Mouse (Mus musculus) lung, embryonic 16.5 days (tissue): ENCODE data around the gene Unc5c. TPM values are rescaled to one million over a fixed set of nuclear protein-coding genes. Genes with fewer than 3 reads are reported as not detected.

Experiments used
- ATAC-seq: fragments of 200-750 bp; cut with Nextera tagmentation; 2 replicates; pipeline ENCODE4 v1.8.0; 2017; ENCODE audit warnings: low read depth, mild to moderate bottlenecking, moderate library complexity
- H3K27ac ChIP-seq: fragments of 300-500 bp; sonication (generic); 2 replicates; pipeline ENCODE4 v1.5.1; 2014; ENCODE audit warnings: mild to moderate bottlenecking, control low read depth, low read length
- H3K27me3 ChIP-seq: fragments of 300-500 bp; sonication (generic); 2 replicates; pipeline ENCODE4 v1.6.1; 2014; ENCODE audit warnings: low read depth, low read length, mixed read lengths; ENCODE audit not compliant: control insufficient read depth, insufficient read depth
- H3K36me3 ChIP-seq: fragments of 300-500 bp; sonication (generic); 2 replicates; pipeline ENCODE4 v1.6.1; 2014; ENCODE audit warnings: low read length; ENCODE audit not compliant: control insufficient read depth, insufficient read depth
- H3K4me1 ChIP-seq: fragments of 300-500 bp; sonication (generic); replicated peaks from 2 replicates; pipeline ENCODE4 v1.6.1; 2014; ENCODE audit warnings: low read length, mixed read lengths; ENCODE audit not compliant: control insufficient read depth, insufficient read depth
- H3K4me2 ChIP-seq: fragments of 300-500 bp; sonication (generic); 2 replicates; pipeline ENCODE4 v1.6.1; 2014; ENCODE audit warnings: low read depth, low read length, control low read depth
- H3K4me3 ChIP-seq: fragments of 300-500 bp; sonication (generic); 2 replicates; pipeline ENCODE4 v1.5.1; 2014; ENCODE audit warnings: mild to moderate bottlenecking, low read length, control low read depth
- H3K9ac ChIP-seq: fragments of 300-500 bp; sonication (generic); 2 replicates; pipeline ENCODE4 v1.6.1; 2014; ENCODE audit warnings: low read length, control low read depth
- H3K9me3 ChIP-seq: fragments of 300-500 bp; sonication (generic); 2 replicates; pipeline ENCODE4 v1.6.1; 2016; ENCODE audit warnings: low read length; ENCODE audit not compliant: control insufficient read depth
- WGBS: fragments of 180-500 bp; shearing (Covaris S2); extraction: QIAGEN DNeasy Blood & Tissue Kit; methylation state at CpG from one replicate; pipeline ENCODE4 v1.1.7; 2014; 5-methylcytosine and 5-hydroxymethylcytosine counted together
- polyA plus RNA-seq: library from polyadenylated mRNA; unstranded; fragments of >200 nt; fragmentation: Nextera tagmentation; extraction: Ambion mirVana; gene quantifications from 2 replicates; pipeline ENCODE4 v1.2.1, GENCODE M21; 2015

Gene Unc5c
- polyA plus RNA-seq, 1 experiment from 2014 or later, result 16.6 TPM

- Histone ChIP-seq H3K9me3 (no peaks in the 10 kb centered on the region), H3K4me1 (no peaks in the 10 kb centered on the region), H3K36me3 (no peaks in the 10 kb centered on the region), H3K27ac (no peak overlapping the region), H3K4me3 (no peak overlapping the region), H3K27me3 (no peaks in the 10 kb centered on the region), H3K9ac (no peak overlapping the region), H3K4me2 (no peak overlapping the region)
- WGBS, result 51% methylated on average over 1 of the region's 1 CpGs
- ATAC-seq, result no peak
These were observed 73.1 kb downstream of the Unc5c start for GRCm38 (mm10) chr3:141538120-141538519.

- Histone ChIP-seq H3K4me2 (no peak overlapping the region), H3K27ac (no peak overlapping the region), H3K4me1 (no peaks in the 10 kb centered on the region), H3K36me3 (no peaks in the 10 kb centered on the region), H3K27me3 (no peaks in the 10 kb centered on the region), H3K9ac (no peak overlapping the region), H3K9me3 (no peaks in the 10 kb centered on the region), H3K4me3 (no peak overlapping the region)
- ATAC-seq, result no peak
- WGBS, result 89% methylated on average over 7 of the region's 7 CpGs
These were observed 75.7 kb downstream of the Unc5c start for GRCm38 (mm10) chr3:141540749-141541148.

- Histone ChIP-seq H3K9me3 (no peaks in the 10 kb centered on the region), H3K9ac (no peak overlapping the region), H3K4me2 (no peak overlapping the region), H3K27ac (no peak overlapping the region), H3K27me3 (no peaks in the 10 kb centered on the region), H3K36me3 (no peaks in the 10 kb centered on the region), H3K4me1 (peaks cover 8% of the 10 kb centered on the region; the same call in 1 of the 2 replicates), H3K4me3 (no peak overlapping the region)
- WGBS, result 29% methylated on average over 5 of the region's 5 CpGs
- ATAC-seq, result no peak
These were observed 82.4 kb downstream of the Unc5c start for GRCm38 (mm10) chr3:141547341-141547814.

- Histone ChIP-seq H3K9me3 (no peaks in the 10 kb centered on the region), H3K4me3 (no peak overlapping the region), H3K9ac (no peak overlapping the region), H3K4me1 (peaks cover 8% of the 10 kb centered on the region; the same call in 1 of the 2 replicates), H3K27ac (no peak overlapping the region), H3K36me3 (no peaks in the 10 kb centered on the region), H3K4me2 (no peak overlapping the region), H3K27me3 (no peaks in the 10 kb centered on the region)
- ATAC-seq, result no peak
- WGBS, result 26% methylated on average over 3 of the region's 3 CpGs
These were observed 84.6 kb downstream of the Unc5c start for GRCm38 (mm10) chr3:141549661-141550060.

- no peak overlapping the region for H3K9ac ChIP-seq
- no peak overlapping the region for H3K4me2 ChIP-seq
- H3K27me3 ChIP-seq, result no peaks in the 10 kb centered on the region
- no peaks in the 10 kb centered on the region for H3K36me3 ChIP-seq
- no peak overlapping the region for H3K4me3 ChIP-seq
- no peak for ATAC-seq
- peaks cover 4% of the 10 kb centered on the region; the same call in 1 of the 2 replicates for H3K4me1 ChIP-seq
- H3K9me3 ChIP-seq, result no peaks in the 10 kb centered on the region
- no peak overlapping the region for H3K27ac ChIP-seq
- 71% methylated on average over 1 of the region's 1 CpGs for WGBS
These were observed 87.9 kb downstream of the Unc5c start for GRCm38 (mm10) chr3:141552960-141553359.

GRCm38 (mm10) chr3:141557072-141557471, 92.1 kb downstream of the Unc5c start:
- WGBS, result 70% methylated on average over 5 of the region's 5 CpGs
- H3K4me2 ChIP-seq, result no peak overlapping the region
- no peak for ATAC-seq
- no peaks in the 10 kb centered on the region for H3K27me3 ChIP-seq
- H3K4me1 ChIP-seq, result no peaks in the 10 kb centered on the region
- H3K4me3 ChIP-seq, result no peak overlapping the region
- no peak overlapping the region for H3K27ac ChIP-seq
- H3K9me3 ChIP-seq, result no peaks in the 10 kb centered on the region
- H3K9ac ChIP-seq, result no peak overlapping the region
- H3K36me3 ChIP-seq, result no peaks in the 10 kb centered on the region

GRCm38 (mm10) chr3:141575076-141575688, 110.2 kb downstream of the Unc5c start:
- Histone ChIP-seq H3K4me2 (no peak overlapping the region), H3K9ac (no peak overlapping the region), H3K4me3 (no peak overlapping the region), H3K9me3 (no peaks in the 10 kb centered on the region), H3K4me1 (no peaks in the 10 kb centered on the region), H3K36me3 (no peaks in the 10 kb centered on the region), H3K27me3 (no peaks in the 10 kb centered on the region), H3K27ac (no peak overlapping the region)
- WGBS, result 64% methylated on average over 6 of the region's 6 CpGs
- ATAC-seq, result no peak

- no peak for ATAC-seq
- WGBS, result 57% methylated on average over 2 of the region's 2 CpGs
- H3K27ac ChIP-seq, result no peak overlapping the region
- no peaks in the 10 kb centered on the region for H3K4me1 ChIP-seq
- H3K36me3 ChIP-seq, result no peaks in the 10 kb centered on the region
- no peaks in the 10 kb centered on the region for H3K27me3 ChIP-seq
- no peak overlapping the region for H3K4me2 ChIP-seq
- H3K9me3 ChIP-seq, result no peaks in the 10 kb centered on the region
- H3K9ac ChIP-seq, result no peak overlapping the region
- no peak overlapping the region for H3K4me3 ChIP-seq
These were observed 112.4 kb downstream of the Unc5c start for GRCm38 (mm10) chr3:141577382-141577781.

GRCm38 (mm10) chr3:141581190-141581891, 116.3 kb downstream of the Unc5c start:
- Histone ChIP-seq H3K27ac (no peak overlapping the region), H3K4me2 (no peak overlapping the region), H3K4me3 (no peak overlapping the region), H3K4me1 (no peaks in the 10 kb centered on the region), H3K9ac (no peak overlapping the region), H3K9me3 (no peaks in the 10 kb centered on the region), H3K27me3 (no peaks in the 10 kb centered on the region), H3K36me3 (no peaks in the 10 kb centered on the region)
- no peak for ATAC-seq
